Mouse (Mus musculus): ENCODE measurements around the gene Nwd1.

GRCm38 (mm10) chr8:72751126-72751525 is 104.6 kb downstream of the Nwd1 start:
- no peak for TF ChIP-seq CTCF (IDR thresholded peaks at IDR 0.05; ENCODE audit: low read depth, low read length)
- TF ChIP-seq TAL1 (conservative IDR thresholded peaks at IDR 0.05; ENCODE audit: low read depth, low read length), result no peak
